Mouse (Mus musculus): ENCODE data around the gene 4930412O13Rik. TPM values are rescaled to one million over a fixed set of nuclear protein-coding genes. Genes with fewer than 3 reads are reported as not detected.
A peak's percentile ranks its signal among the peaks of the same experiment; 100 is the strongest.

4930412O13Rik gene
- polyA plus RNA-seq (2016; fragmentation: Nextera tagmentation; extraction: Ambion mirVana): 0.31 and 1.1 TPM in 2 replicates

DNA sequence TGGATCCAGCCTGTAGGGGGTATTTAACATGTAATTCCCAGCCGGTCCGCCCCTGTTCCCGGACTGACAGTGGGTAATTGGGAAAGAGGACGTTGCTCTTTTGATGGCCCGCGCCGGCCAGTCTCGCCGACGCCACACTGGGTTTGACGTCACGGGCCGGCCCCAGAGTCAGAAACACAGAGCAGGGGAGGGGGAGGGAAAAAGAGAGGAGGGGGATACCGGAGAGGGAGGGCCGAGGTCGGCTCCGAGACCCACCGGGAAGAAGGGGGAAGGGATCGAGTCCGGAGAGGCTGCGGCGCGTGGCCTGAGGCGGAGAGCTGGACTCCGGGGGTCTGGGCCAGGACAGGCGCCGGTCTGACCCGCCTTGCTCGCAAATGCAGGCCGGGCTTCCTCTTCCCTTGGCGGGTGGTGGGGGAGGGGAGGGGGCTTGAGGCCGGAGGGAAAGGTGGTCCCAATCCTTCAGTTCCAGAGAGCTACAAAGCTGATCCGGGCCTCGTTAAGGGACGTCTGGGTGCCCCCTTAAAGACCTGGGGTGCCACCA lies at the start of gene 4930412O13Rik:
Gene 4930412O13Rik (plus strand): TSS at position 202 of the 541 bp plus-strand sequence.
- H3K4me3 ChIP-seq: peak within 1 kb of the TSS; percentile 60
- H3K9me3 ChIP-seq (replicated peaks): no peaks in the 10 kb centered on the region
- DNase-seq (ENCODE audit: low spot score): peak; percentile 72
- peak within 1 kb of the TSS; percentile 64 for H3K27ac ChIP-seq (replicated peaks)
- under 1% methylated on average over 34 of the region's 35 CpGs for WGBS
- H3K4me1 ChIP-seq: peaks cover 71% of the 10 kb centered on the region
- no peaks in the 10 kb centered on the region for H3K36me3 ChIP-seq
- H3K27me3 ChIP-seq (ENCODE audit: low read depth, poor library complexity, severe bottlenecking): peaks cover 97% of the 10 kb centered on the region

DNA sequence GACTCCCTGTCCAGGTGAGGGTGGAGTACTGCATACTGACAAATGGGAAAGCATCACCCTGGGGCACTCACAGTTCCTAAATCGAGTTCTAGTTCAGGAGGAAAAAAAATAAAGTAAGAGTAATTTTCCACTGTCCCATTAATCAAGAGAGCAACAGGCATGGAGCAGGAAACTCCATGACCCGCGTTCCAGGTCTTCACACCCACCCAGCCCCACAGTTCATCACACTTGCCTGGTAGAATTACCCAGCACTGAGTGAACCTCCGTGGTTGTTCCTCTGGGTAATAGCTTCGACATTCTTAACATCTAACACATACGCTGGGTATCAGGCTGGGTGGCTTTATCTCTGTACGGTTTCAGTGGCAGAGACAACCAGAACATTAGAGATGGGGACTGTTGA lies 47.3 kb upstream of the 4930412O13Rik start:
- no peaks in the 10 kb centered on the region for H3K36me3 ChIP-seq
- WGBS: 89% methylated on average over 7 of the region's 7 CpGs
- no peaks in the 10 kb centered on the region for H3K27me3 ChIP-seq (ENCODE audit: low read depth, poor library complexity, severe bottlenecking)
- H3K4me1 ChIP-seq: no peaks in the 10 kb centered on the region
- no peak overlapping the region for H3K4me3 ChIP-seq
- no peak for DNase-seq (ENCODE audit: low spot score)
- H3K27ac ChIP-seq (replicated peaks): no peak overlapping the region
- no peaks in the 10 kb centered on the region for H3K9me3 ChIP-seq (replicated peaks)

DNA sequence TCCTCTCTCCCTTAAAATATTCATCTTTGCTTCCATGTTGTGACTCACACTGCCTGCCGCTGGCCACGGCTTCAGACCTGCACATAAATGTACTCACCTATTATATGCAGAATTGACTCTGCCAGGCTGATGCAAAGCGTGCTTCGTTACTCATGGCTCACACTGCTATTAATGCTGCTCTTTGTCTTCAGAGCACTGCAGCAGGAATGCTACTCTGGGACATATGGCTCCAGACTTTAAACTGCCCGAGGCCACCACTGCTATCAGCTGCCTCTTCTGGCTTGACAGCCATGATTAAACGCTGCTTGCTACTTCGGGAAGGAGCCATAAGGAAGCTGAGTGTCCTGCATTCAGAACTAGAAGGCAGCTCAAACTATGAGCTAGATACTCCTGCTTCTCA lies 45.9 kb upstream of the 4930412O13Rik start:
- H3K4me3 ChIP-seq: no peak overlapping the region
- H3K36me3 ChIP-seq: no peaks in the 10 kb centered on the region
- DNase-seq (ENCODE audit: low spot score): no peak
- H3K4me1 ChIP-seq: no peaks in the 10 kb centered on the region
- H3K27ac ChIP-seq (replicated peaks): no peak overlapping the region
- no peaks in the 10 kb centered on the region for H3K27me3 ChIP-seq (ENCODE audit: low read depth, poor library complexity, severe bottlenecking)
- H3K9me3 ChIP-seq (replicated peaks): no peaks in the 10 kb centered on the region
- WGBS: 86% methylated on average over 7 of the region's 7 CpGs

GRCm38 (mm10) chr2:9852851-9853576 lies 28.0 kb upstream of the 4930412O13Rik start:
- DNase-seq (ENCODE audit: low spot score): no peak
- Histone ChIP-seq H3K4me1 (peaks cover 14% of the 10 kb centered on the region), H3K27me3 (ENCODE audit: low read depth, poor library complexity, severe bottlenecking) (peaks cover 5% of the 10 kb centered on the region; the same call in 1 of the 2 replicates), H3K27ac (replicated peaks) (no peak overlapping the region; the same call in 1 of the 2 replicates), H3K36me3 (no peaks in the 10 kb centered on the region), H3K4me3 (no peak overlapping the region), H3K9me3 (replicated peaks) (no peaks in the 10 kb centered on the region)
- 56% methylated on average over 13 of the region's 13 CpGs for WGBS

GRCm38 (mm10) chr2:9855861-9856260 lies 25.2 kb upstream of the 4930412O13Rik start:
- Histone ChIP-seq H3K36me3 (no peaks in the 10 kb centered on the region), H3K27me3 (ENCODE audit: low read depth, poor library complexity, severe bottlenecking) (peaks cover 5% of the 10 kb centered on the region; the same call in 1 of the 2 replicates), H3K4me3 (no peak overlapping the region), H3K27ac (replicated peaks) (no peak overlapping the region), H3K4me1 (peaks cover 14% of the 10 kb centered on the region), H3K9me3 (replicated peaks) (no peaks in the 10 kb centered on the region)
- WGBS: 47% methylated on average over 4 of the region's 4 CpGs
- no peak for DNase-seq (ENCODE audit: low spot score)

DNA sequence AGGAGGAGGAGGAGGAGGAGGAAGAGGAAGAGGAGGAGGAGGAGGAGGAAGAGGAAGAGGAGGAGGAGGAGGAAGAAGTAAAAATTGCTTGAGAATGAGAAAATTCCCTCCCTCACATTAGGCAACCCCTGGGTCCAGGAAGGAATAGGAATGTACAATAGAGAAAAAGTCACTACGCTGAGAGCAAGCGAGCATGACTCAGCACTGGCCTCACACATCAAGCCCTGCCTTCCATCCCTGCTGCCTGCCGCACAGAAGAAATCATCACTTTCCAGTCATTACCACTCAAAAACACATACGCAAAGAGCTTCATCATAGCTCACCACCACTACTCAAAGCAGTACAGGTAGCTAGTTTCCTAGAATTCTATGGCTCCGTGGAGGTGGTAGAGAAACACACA lies 20.4 kb upstream of the 4930412O13Rik start:
- Histone ChIP-seq H3K4me3 (no peak overlapping the region), H3K27ac (replicated peaks) (no peak overlapping the region), H3K27me3 (ENCODE audit: low read depth, poor library complexity, severe bottlenecking) (no peaks in the 10 kb centered on the region; the same call in 1 of the 2 replicates), H3K36me3 (no peaks in the 10 kb centered on the region), H3K9me3 (replicated peaks) (no peaks in the 10 kb centered on the region), H3K4me1 (no peaks in the 10 kb centered on the region)
- 84% methylated on average over 5 of the region's 5 CpGs for WGBS
- no peak for DNase-seq (ENCODE audit: low spot score)

GRCm38 (mm10) chr2:9867092-9867825 lies 13.8 kb upstream of the 4930412O13Rik start:
- no peak overlapping the region for H3K4me3 ChIP-seq
- no peaks in the 10 kb centered on the region for H3K9me3 ChIP-seq (replicated peaks)
- WGBS: 76% methylated on average over 12 of the region's 12 CpGs
- no peaks in the 10 kb centered on the region for H3K36me3 ChIP-seq
- no peak for DNase-seq (ENCODE audit: low spot score)
- H3K27ac ChIP-seq (replicated peaks): no peak overlapping the region
- peaks cover 27% of the 10 kb centered on the region for H3K4me1 ChIP-seq
- H3K27me3 ChIP-seq (ENCODE audit: low read depth, poor library complexity, severe bottlenecking): peaks cover 38% of the 10 kb centered on the region

- Histone ChIP-seq H3K27me3 (ENCODE audit: low read depth, poor library complexity, severe bottlenecking) (peaks cover 78% of the 10 kb centered on the region), H3K4me1 (peaks cover 52% of the 10 kb centered on the region), H3K36me3 (no peaks in the 10 kb centered on the region), H3K4me3 (no peak overlapping the region), H3K27ac (replicated peaks) (no peak overlapping the region), H3K9me3 (replicated peaks) (no peaks in the 10 kb centered on the region)
- DNase-seq (ENCODE audit: low spot score): no peak
- WGBS: 11% methylated on average over 4 of the region's 4 CpGs
Measured at GRCm38 (mm10) chr2:9871141-9871716, 9.8 kb upstream of the 4930412O13Rik start.

- peaks cover 84% of the 10 kb centered on the region for H3K27me3 ChIP-seq (ENCODE audit: low read depth, poor library complexity, severe bottlenecking)
- H3K27ac ChIP-seq (replicated peaks): no peak overlapping the region
- H3K36me3 ChIP-seq: no peaks in the 10 kb centered on the region
- 12% methylated on average over 6 of the region's 6 CpGs for WGBS
- no peak for DNase-seq (ENCODE audit: low spot score)
- H3K4me3 ChIP-seq: no peak overlapping the region
- no peaks in the 10 kb centered on the region for H3K9me3 ChIP-seq (replicated peaks)
- H3K4me1 ChIP-seq: peaks cover 53% of the 10 kb centered on the region
Measured at GRCm38 (mm10) chr2:9871798-9872197, 9.3 kb upstream of the 4930412O13Rik start.

GRCm38 (mm10) chr2:9872682-9873081 lies 8.4 kb upstream of the 4930412O13Rik start:
- H3K27ac ChIP-seq (replicated peaks): no peak overlapping the region
- no peaks in the 10 kb centered on the region for H3K9me3 ChIP-seq (replicated peaks)
- H3K27me3 ChIP-seq (ENCODE audit: low read depth, poor library complexity, severe bottlenecking): peaks cover 93% of the 10 kb centered on the region
- WGBS: 2% methylated on average over 12 of the region's 12 CpGs
- H3K4me1 ChIP-seq: peaks cover 61% of the 10 kb centered on the region
- DNase-seq (ENCODE audit: low spot score): peak; percentile 39
- peak overlapping the region; percentile 31; the same call in 1 of the 2 replicates for H3K4me3 ChIP-seq
- no peaks in the 10 kb centered on the region for H3K36me3 ChIP-seq

DNA sequence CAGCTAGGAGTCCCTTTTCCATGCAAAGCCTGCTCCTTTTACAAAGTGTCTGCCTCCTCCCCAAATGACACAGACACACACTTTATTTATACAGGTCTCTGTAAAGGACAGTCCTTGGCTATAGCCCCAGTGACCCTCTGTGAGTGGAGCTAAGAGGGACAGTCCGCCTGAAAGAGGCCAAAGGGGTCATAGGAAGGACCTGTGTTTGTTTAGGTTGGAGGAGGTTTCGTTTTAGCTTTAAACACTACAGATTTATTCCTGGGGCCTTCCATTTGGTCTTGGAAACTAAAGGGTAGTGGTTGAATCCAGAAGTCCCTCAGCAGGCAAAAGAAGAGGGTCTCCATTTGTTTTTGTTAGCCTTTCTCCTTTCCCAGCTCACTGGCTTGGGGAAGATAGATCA lies 7.3 kb upstream of the 4930412O13Rik start:
- 9% methylated on average over 2 of the region's 2 CpGs for WGBS
- Histone ChIP-seq H3K9me3 (replicated peaks) (no peaks in the 10 kb centered on the region), H3K4me1 (peaks cover 71% of the 10 kb centered on the region), H3K4me3 (peak overlapping the region; percentile 40; the same call in 1 of the 2 replicates), H3K27ac (replicated peaks) (no peak overlapping the region), H3K27me3 (ENCODE audit: low read depth, poor library complexity, severe bottlenecking) (peaks cover 100% of the 10 kb centered on the region), H3K36me3 (no peaks in the 10 kb centered on the region)
- DNase-seq (ENCODE audit: low spot score): peak; percentile 24

DNA sequence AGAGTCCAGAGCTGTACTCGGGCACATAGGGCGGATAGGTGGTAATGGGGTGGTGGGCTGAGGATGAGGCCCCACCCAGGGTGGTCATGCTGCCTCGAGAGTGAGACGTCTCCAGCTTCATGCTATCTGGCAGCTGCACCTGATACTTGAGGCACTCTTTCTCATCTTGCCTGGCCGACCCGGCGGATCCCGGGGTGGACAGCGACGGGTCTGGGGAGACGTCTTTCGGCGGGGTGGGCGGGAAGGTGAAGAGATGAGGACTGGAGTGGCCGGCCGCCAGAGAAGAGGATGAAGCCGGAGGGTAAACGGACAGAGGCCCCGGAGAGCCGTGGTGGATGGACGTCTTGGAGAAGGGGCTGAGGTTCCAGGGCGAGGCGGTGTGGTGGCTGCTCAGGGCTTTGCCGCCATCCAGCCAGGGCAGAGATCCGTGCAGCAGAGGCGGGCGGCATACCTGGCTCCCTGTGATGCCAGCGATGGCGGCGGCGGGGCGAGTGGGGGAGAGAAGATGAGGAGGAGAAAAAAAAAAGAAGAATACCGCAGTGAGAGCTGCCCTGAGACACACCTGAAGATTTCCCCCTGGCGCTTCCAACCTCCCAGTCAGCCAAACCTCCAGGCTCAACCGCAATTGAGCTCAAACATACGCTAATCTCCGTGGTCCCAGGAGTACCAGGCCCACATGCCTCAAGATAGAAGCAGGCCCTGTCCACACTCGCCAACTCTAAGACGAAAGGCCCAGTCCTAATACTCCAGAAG lies 6.4 kb upstream of the 4930412O13Rik start:
- Histone ChIP-seq H3K36me3 (no peaks in the 10 kb centered on the region), H3K4me3 (peak overlapping the region; percentile 40), H3K27ac (replicated peaks) (no peak overlapping the region), H3K9me3 (replicated peaks) (no peaks in the 10 kb centered on the region), H3K4me1 (peaks cover 74% of the 10 kb centered on the region), H3K27me3 (ENCODE audit: low read depth, poor library complexity, severe bottlenecking) (peaks cover 97% of the 10 kb centered on the region)
- DNase-seq (ENCODE audit: low spot score): peak; percentile 45
- 3% methylated on average over 39 of the region's 39 CpGs for WGBS
